Mouse (Mus musculus) myocyte (in vitro differentiated cells): ENCODE results near the gene Ksr2. TPM values are rescaled to one million over a fixed set of nuclear protein-coding genes. Genes with fewer than 3 reads are reported as not detected.

Experiments
- H3K27me3 ChIP-seq: one replicate; pipeline ENCODE4 v1.6.1; 2011; ENCODE audit not compliant: control insufficient read depth, insufficient read depth, insufficient read length
- H3K36me3 ChIP-seq: one replicate; pipeline ENCODE4 v1.6.1; 2011; ENCODE audit not compliant: control insufficient read depth, insufficient read depth
- H3K4me2 ChIP-seq: one replicate; pipeline ENCODE4 v1.6.1; 2011; ENCODE audit warnings: low read depth, control low read depth
- H3K4me3 ChIP-seq: one replicate; pipeline ENCODE4 v1.5.1; 2011; ENCODE audit warnings: mild to moderate bottlenecking, control low read depth, moderate library complexity
- H3K79me2 ChIP-seq: one replicate; pipeline ENCODE4 v1.6.1; 2011; ENCODE audit not compliant: control insufficient read depth, insufficient read depth
- H3ac ChIP-seq: one replicate; pipeline ENCODE4 v1.6.1; 2011; ENCODE audit not compliant: control insufficient read depth, insufficient read length
- CEBPB ChIP-seq: IDR thresholded peaks from 2 replicates; pipeline ENCODE4 v1.6.1; 2011; ENCODE audit warnings: mild to moderate bottlenecking, moderate library complexity; ENCODE audit not compliant: poor library complexity, insufficient read depth, severe bottlenecking
- E2F4 ChIP-seq: IDR thresholded peaks from one replicate; pipeline ENCODE4 v1.6.1; 2011; ENCODE audit warnings: mild to moderate bottlenecking, control low read depth, moderate library complexity; ENCODE audit not compliant: insufficient read depth
- MAX ChIP-seq: IDR thresholded peaks from one replicate; pipeline ENCODE4 v1.6.1; 2011; ENCODE audit warnings: low read depth, mild to moderate bottlenecking, control low read depth
- MYOD1 ChIP-seq, 3 experiments: IDR thresholded peaks; one replicate each; pipeline ENCODE4 v1.6.1; 2011; ENCODE audit warnings: control low read depth in 2 of 3, low read depth in 2 of 3, mild to moderate bottlenecking in 2 of 3, moderate library complexity in 1 of 3; ENCODE audit not compliant: insufficient read length in 2 of 3, control insufficient read depth in 1 of 3
- MYOG ChIP-seq, 3 experiments: IDR thresholded peaks; one replicate each; pipeline ENCODE4 v1.6.1; 2011; ENCODE audit warnings: control low read depth in 2 of 3, low read depth in 2 of 3, mild to moderate bottlenecking in 2 of 3; ENCODE audit not compliant: insufficient read length in 2 of 3, control insufficient read depth in 1 of 3, insufficient read depth in 1 of 3
- POLR2A ChIP-seq: IDR thresholded peaks from one replicate; pipeline ENCODE4 v1.6.1; 2011; ENCODE audit warnings: low read depth, mild to moderate bottlenecking, control low read depth, moderate library complexity; ENCODE audit not compliant: insufficient read length
- POLR2AphosphoS2 ChIP-seq: IDR thresholded peaks from one replicate; pipeline ENCODE4 v1.6.1; 2011; ENCODE audit warnings: low read depth, control low read depth; ENCODE audit not compliant: insufficient read length
- REST ChIP-seq: IDR thresholded peaks from one replicate; pipeline ENCODE4 v1.6.1; 2011; ENCODE audit warnings: mild to moderate bottlenecking, control low read depth, moderate library complexity; ENCODE audit not compliant: insufficient read depth, insufficient read length
- SRF ChIP-seq: IDR thresholded peaks from one replicate; pipeline ENCODE4 v1.6.1; 2011; ENCODE audit warnings: low read depth; ENCODE audit not compliant: control insufficient read depth, insufficient read length
- TCF12 ChIP-seq: IDR thresholded peaks from one replicate; pipeline ENCODE4 v1.6.1; 2011; ENCODE audit warnings: mild to moderate bottlenecking, control low read depth; ENCODE audit not compliant: poor library complexity, insufficient read depth, severe bottlenecking
- TCF3 ChIP-seq: IDR thresholded peaks from one replicate; pipeline ENCODE4 v1.6.1; 2011; ENCODE audit warnings: low read depth, control low read depth; ENCODE audit not compliant: insufficient read length
- USF1 ChIP-seq: IDR thresholded peaks from one replicate; pipeline ENCODE4 v1.6.1; 2011; ENCODE audit warnings: low read depth, mild to moderate bottlenecking, control low read depth, moderate library complexity
- polyA plus RNA-seq: library from polyadenylated mRNA; unstranded; fragments of >200 nt; fragmentation: generic; extraction: Trizol; gene quantifications from one replicate; pipeline ENCODE4 v1.2.1, GENCODE M21; 2012; ENCODE audit warnings: missing spikeins

The Ksr2 gene
- polyA plus RNA-seq, 1 experiment: 0.02 TPM

DNA sequence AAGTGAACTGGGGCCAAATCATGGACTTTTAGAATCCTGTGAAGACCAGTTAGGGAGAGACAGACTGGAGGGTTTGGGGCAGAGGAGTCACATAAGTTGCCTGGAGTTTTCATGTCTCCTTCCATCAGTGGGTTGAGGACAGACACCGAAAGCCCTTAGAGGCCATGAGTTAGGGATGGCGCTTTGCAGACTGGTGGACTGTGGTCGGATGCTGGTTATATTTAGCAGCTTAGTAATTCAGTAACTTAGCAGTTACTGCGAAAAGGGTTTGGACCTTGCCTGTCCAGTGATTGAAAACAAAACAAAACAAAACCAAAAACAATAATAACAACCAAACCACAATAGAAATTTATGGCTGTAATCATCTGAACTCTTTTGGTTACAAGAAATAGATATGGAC lies 29.3 kb downstream of the Ksr2 start:
- Histone ChIP-seq H3K79me2 (no peaks in the 10 kb centered on the region), H3K36me3 (no peaks in the 10 kb centered on the region), H3K27me3 (peaks cover 12% of the 10 kb centered on the region), H3K4me3 (no peak overlapping the region), H3K4me2 (no peak overlapping the region), H3ac (no peak overlapping the region)
- no peak for TF ChIP-seq MAX
- TF ChIP-seq POLR2AphosphoS2: no peak
- no peak for TF ChIP-seq TCF12
- no peak for TF ChIP-seq TCF3
- no peak for TF ChIP-seq E2F4
- TF ChIP-seq MYOG (IDR thresholded peaks at IDR 0.05; ENCODE audit: control insufficient read depth in 1 of 3, insufficient read depth in 1 of 3, insufficient read length in 2 of 3, low read depth in 2 of 3): no peak

DNA sequence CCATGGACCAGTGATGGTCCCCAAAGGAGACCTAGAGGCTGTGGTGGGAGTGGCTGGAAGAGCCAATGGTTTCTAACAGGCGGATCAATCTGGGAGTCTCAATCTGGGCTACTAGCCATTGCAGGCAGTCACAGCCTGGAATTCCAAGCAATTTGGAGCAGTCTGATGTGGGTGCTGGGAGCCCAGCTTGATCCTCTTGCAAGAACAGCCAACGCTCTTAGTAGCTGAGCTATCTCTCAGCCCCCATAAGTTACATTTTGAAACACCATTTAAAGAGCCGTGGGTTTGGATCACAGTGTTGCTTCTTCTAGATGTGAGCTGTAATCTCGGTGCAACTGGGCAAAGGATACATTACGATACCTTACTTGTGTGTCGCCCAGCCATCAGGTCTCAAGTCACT lies 30.1 kb downstream of the Ksr2 start:
- peaks cover 12% of the 10 kb centered on the region for H3K27me3 ChIP-seq
- TF ChIP-seq USF1: no peak
- TF ChIP-seq MYOG (IDR thresholded peaks at IDR 0.05; ENCODE audit: control insufficient read depth in 1 of 3, insufficient read depth in 1 of 3, insufficient read length in 2 of 3, low read depth in 2 of 3): no peak
- no peak for TF ChIP-seq POLR2A
- no peak for TF ChIP-seq MAX
- TF ChIP-seq SRF: no peak
- no peak for TF ChIP-seq TCF3
- no peak for TF ChIP-seq TCF12
- TF ChIP-seq REST: no peak
- TF ChIP-seq E2F4: no peak
- no peak for TF ChIP-seq CEBPB
- TF ChIP-seq POLR2AphosphoS2: no peak
- H3K4me2 ChIP-seq: no peak overlapping the region
- H3K4me3 ChIP-seq: no peak overlapping the region
- no peaks in the 10 kb centered on the region for H3K79me2 ChIP-seq
- H3K36me3 ChIP-seq: no peaks in the 10 kb centered on the region
- H3ac ChIP-seq: no peak overlapping the region

DNA sequence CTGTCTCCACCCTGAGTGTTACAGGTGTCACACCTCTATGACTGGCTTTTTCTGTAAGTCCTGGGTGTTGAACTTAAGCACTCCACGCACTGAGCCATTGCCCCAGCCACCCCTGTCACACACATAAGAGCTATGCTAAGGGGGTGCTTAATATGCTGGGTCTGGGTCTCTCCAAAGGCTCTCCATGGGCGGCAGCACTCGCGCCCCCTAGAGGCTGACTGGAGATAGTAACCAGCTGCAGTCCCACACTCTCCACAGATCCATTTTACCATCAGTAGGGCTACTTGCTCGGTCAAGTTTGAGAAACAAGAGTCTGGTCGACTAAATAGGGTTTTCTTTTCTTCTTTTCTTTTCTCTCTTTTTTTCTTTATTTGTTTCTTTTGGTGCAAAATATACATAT lies 33.9 kb downstream of the Ksr2 start:
- Histone ChIP-seq H3K36me3 (no peaks in the 10 kb centered on the region), H3K27me3 (peaks cover 15% of the 10 kb centered on the region), H3K4me2 (no peak overlapping the region), H3K79me2 (no peaks in the 10 kb centered on the region), H3K4me3 (no peak overlapping the region), H3ac (no peak overlapping the region)
- no peak for TF ChIP-seq USF1
- no peak for TF ChIP-seq MYOG (IDR thresholded peaks at IDR 0.05; ENCODE audit: control insufficient read depth in 1 of 3, insufficient read depth in 1 of 3, insufficient read length in 2 of 3, low read depth in 2 of 3)
- no peak for TF ChIP-seq POLR2AphosphoS2

DNA sequence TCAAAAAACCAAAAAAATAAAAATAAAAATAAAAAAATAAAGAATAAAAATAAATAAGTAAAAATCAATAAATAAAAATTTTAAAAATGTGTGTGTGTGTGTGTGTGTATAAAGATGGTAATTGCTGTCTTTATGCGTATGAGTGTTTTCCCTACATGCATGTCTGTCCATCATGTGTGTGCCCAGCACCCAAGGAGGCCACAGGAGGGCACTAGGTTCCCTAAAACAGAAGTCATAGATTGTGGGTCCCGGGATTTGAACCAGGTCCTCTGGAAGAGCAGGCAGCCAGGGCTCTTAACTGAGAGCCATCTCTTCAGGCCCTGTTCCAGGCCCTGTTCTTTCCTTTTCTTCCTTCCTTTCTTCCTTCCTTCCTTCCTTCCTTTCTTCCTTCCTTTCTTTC lies 38.2 kb downstream of the Ksr2 start:
- TF ChIP-seq MAX (no peak), POLR2A (no peak), TCF12 (no peak), TCF3 (no peak), CEBPB (no peak), SRF (no peak), POLR2AphosphoS2 (no peak), REST (no peak), E2F4 (no peak), MYOD1 (IDR thresholded peaks at IDR 0.05; ENCODE audit: control insufficient read depth in 1 of 3, insufficient read length in 2 of 3, low read depth in 2 of 3) (no peak), MYOG (IDR thresholded peaks at IDR 0.05; ENCODE audit: control insufficient read depth in 1 of 3, insufficient read depth in 1 of 3, insufficient read length in 2 of 3, low read depth in 2 of 3) (no peak), USF1 (no peak)
- no peak overlapping the region for H3K4me3 ChIP-seq
- no peaks in the 10 kb centered on the region for H3K79me2 ChIP-seq
- H3K4me2 ChIP-seq: no peak overlapping the region
- peaks cover 10% of the 10 kb centered on the region for H3K27me3 ChIP-seq
- H3ac ChIP-seq: no peak overlapping the region
- H3K36me3 ChIP-seq: no peaks in the 10 kb centered on the region

DNA sequence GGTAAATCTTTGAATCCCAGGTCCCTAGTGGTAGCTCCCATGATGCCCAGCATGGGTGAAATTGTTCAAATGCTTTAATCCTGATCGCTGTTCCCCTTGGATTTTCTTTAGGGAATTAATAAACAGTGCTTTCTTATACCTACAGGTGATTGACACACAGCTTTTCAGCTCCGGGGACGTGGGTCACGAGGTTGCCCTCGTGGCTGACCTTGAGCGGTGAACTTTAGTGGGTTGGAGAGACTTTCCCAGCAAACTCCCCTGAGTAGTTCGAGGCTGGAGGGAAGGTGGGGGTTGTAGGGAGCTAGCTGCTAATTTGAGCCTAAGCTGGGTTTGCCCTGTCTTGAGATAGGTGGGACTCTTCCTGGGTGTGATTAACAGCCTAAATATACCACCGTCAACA lies 41.7 kb downstream of the Ksr2 start:
- Histone ChIP-seq H3K36me3 (no peaks in the 10 kb centered on the region), H3ac (no peak overlapping the region), H3K79me2 (no peaks in the 10 kb centered on the region), H3K27me3 (peaks cover 9% of the 10 kb centered on the region), H3K4me3 (no peak overlapping the region), H3K4me2 (no peak overlapping the region)
- TF ChIP-seq POLR2A (no peak), POLR2AphosphoS2 (no peak), REST (no peak), MYOG (IDR thresholded peaks at IDR 0.05; ENCODE audit: control insufficient read depth in 1 of 3, insufficient read depth in 1 of 3, insufficient read length in 2 of 3, low read depth in 2 of 3) (no peak), TCF12 (no peak), MAX (no peak), TCF3 (no peak), CEBPB (no peak), USF1 (no peak), SRF (no peak), MYOD1 (IDR thresholded peaks at IDR 0.05; ENCODE audit: control insufficient read depth in 1 of 3, insufficient read length in 2 of 3, low read depth in 2 of 3) (no peak), E2F4 (no peak)

DNA sequence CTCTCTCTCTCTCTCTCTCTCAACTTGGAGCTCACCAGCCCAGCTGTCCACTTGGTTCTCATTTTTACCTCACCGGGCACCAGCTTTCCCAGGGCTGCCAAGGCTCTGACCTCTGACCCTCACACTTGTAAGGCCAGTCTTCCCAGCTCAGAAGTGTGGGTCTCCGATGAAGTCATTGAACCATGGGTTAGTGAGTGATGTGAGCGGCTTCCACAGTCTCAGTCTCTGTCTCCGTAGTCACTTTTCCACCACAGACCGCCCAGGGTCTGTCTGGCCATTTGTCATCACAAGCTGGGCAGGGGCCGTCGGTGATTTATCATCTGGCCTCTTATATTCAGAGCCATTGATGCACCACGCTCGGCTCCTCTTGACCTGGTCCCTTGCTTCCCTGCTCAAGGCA lies 43.3 kb downstream of the Ksr2 start:
- no peaks in the 10 kb centered on the region for H3K36me3 ChIP-seq
- H3K4me3 ChIP-seq: no peak overlapping the region
- H3K79me2 ChIP-seq: no peaks in the 10 kb centered on the region
- H3K4me2 ChIP-seq: no peak overlapping the region
- H3ac ChIP-seq: no peak overlapping the region
- peaks cover 13% of the 10 kb centered on the region for H3K27me3 ChIP-seq
- no peak for TF ChIP-seq POLR2A
- TF ChIP-seq MYOD1 (IDR thresholded peaks at IDR 0.05; ENCODE audit: control insufficient read depth in 1 of 3, insufficient read length in 2 of 3, low read depth in 2 of 3): no peak
- no peak for TF ChIP-seq CEBPB
- no peak for TF ChIP-seq TCF12
- no peak for TF ChIP-seq E2F4
- TF ChIP-seq POLR2AphosphoS2: no peak
- no peak for TF ChIP-seq USF1
- TF ChIP-seq TCF3: no peak
- TF ChIP-seq REST: no peak
- no peak for TF ChIP-seq MAX
- TF ChIP-seq MYOG (IDR thresholded peaks at IDR 0.05; ENCODE audit: control insufficient read depth in 1 of 3, insufficient read depth in 1 of 3, insufficient read length in 2 of 3, low read depth in 2 of 3): no peak
- TF ChIP-seq SRF: no peak
